Mouse (Mus musculus) bone marrow, adult 2 months (tissue): Measurements from ENCODE around the gene Spz1. TPM values are rescaled to one million over a fixed set of nuclear protein-coding genes. Genes with fewer than 3 reads are reported as not detected.

Source experiments
- H3K27ac ChIP-seq: fragments of 200-500 bp; 2 replicates; pipeline ENCODE4 v1.5.1; 2012; ENCODE audit warnings: low read depth, mild to moderate bottlenecking, control low read depth, inconsistent platforms, low read length; ENCODE audit not compliant: control insufficient read depth, poor library complexity, insufficient read depth
- H3K4me1 ChIP-seq: fragments of 200-500 bp; 2 replicates; pipeline ENCODE4 v1.6.1; 2011; ENCODE audit warnings: low read length; ENCODE audit not compliant: control insufficient read depth, insufficient read depth
- H3K4me3 ChIP-seq: fragments of 200-500 bp; replicated peaks from 2 replicates; pipeline ENCODE3; 2011; ENCODE audit warnings: mild to moderate bottlenecking, low read depth, low read length, control low read depth; ENCODE audit not compliant: control insufficient read depth
- CTCF ChIP-seq: fragments of 200-500 bp; IDR thresholded peaks from 2 replicates; pipeline ENCODE4 v1.5.1; 2011; ENCODE audit warnings: low read length, control low read depth; ENCODE audit not compliant: control insufficient read depth, insufficient read depth
- POLR2A ChIP-seq: fragments of 200-500 bp; IDR thresholded peaks from 2 replicates; pipeline ENCODE4 v1.6.1; 2011; ENCODE audit warnings: low read depth, mild to moderate bottlenecking, control low read depth, low read length, borderline replicate concordance; ENCODE audit not compliant: control insufficient read depth
- WGBS: fragments of 180-500 bp; shearing (Covaris S2); methylation state at CpG from one replicate; pipeline ENCODE4 v1.1.7; 2018; 5-methylcytosine and 5-hydroxymethylcytosine counted together
- polyA plus RNA-seq: library from polyadenylated mRNA; stranded (reverse); fragments of >200 nt; gene quantifications from 2 replicates; pipeline ENCODE4 v1.2.4, GENCODE M21; 2011; ENCODE audit warnings: low replicate concordance; ENCODE audit not compliant: missing spikeins, insufficient read depth, insufficient read length

Spz1 gene
- not detected in 2 replicates for polyA plus RNA-seq

DNA sequence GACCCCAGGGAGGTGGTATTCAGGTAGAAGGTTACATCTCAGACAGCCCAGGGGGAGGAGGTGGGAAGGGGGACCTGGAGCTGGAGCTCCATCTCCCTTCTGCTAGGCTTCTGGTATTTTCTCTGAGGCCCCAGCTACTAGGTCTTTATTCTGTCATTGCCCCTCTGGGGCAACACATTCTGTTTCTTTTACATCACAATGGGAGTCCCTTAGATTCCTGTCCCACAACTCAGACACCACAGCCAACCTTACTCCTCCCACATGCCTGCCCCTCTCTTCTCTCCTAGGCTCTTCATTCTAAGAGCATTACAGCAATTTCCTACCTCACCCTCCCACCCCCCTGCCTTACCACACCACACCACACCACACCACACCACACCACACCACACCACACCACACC, at the start of gene Spz1:
Spz1 (minus strand) TSS at position 101 of the 400 bp plus-strand sequence.
- Histone ChIP-seq H3K27ac (no peak within 1 kb of the TSS), H3K4me1 (no peaks in the 10 kb centered on the region; the same call in 1 of the 2 replicates), H3K4me3 (no peak within 1 kb of the TSS)
- no peak for TF ChIP-seq POLR2A
- TF ChIP-seq CTCF = no peak

DNA sequence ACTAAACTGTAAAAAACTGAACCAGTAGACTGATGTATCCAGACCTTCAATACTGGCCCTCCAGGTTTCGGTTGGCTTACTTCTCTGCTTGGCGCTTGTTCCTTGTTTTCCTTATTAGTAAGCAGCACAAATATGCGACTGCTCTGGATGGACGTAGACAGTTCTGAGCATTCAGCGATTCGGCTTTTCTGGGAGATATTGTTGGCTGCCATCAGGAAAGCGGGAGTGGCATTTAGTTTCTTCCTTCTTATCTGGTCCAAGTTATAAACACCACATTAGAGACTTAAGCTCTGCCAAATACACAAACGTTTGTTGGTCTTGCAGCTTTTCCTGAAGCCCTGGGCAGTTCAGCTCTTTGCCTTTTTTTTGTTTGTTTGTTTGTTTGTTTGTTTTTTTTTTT, 40.5 kb upstream of the Spz1 start:
- Histone ChIP-seq H3K27ac (no peak overlapping the region), H3K4me1 (no peaks in the 10 kb centered on the region; the same call in 1 of the 2 replicates), H3K4me3 (no peak overlapping the region)
- TF ChIP-seq POLR2A (no peak), CTCF (no peak)
- WGBS = 90% methylated on average over 8 of the region's 8 CpGs

DNA sequence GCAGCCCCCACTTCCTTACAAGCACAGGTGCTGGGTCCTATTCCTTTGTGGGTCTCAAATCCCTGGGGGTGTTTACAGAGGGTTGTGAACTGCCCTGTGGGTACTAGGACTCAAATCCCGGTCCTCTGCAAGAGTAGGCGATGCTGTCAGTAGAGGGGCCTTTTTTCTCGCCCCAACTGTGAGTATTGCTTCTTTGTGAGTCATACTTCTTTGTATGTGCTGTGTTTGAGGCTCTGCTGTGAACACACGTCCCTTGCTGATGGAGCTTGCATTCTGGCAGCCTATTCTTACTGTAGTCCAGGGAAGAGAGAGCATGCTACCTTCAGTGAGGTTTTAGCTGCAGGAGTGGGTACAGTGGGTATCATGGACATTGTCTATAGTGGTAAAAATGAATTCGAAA, 39.2 kb upstream of the Spz1 start:
- 79% methylated on average over 5 of the region's 5 CpGs for WGBS
- H3K27ac ChIP-seq = no peak overlapping the region

DNA sequence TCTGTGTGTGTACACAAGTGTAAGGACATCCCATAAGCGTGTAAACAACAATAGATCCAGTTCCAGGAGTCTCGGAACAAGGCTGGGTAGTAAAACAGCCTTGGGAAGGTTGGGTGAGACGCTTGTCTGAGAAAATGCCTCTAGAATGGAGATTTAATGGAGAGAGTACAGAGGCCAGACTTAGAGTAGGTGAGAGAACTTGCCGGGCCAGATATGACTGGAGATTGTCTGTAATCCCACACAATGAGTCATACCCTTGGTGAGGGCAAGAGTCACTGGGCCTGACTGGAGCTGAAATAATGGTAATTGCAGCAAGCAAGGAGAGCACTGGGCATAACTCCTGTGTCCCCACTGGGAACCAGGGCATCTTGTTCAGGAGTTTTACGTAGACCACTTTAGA, 37.1 kb upstream of the Spz1 start:
- 87% methylated on average over 5 of the region's 5 CpGs for WGBS
- TF ChIP-seq CTCF = no peak
- TF ChIP-seq POLR2A = no peak
- H3K4me3 ChIP-seq = no peak overlapping the region
- H3K27ac ChIP-seq = no peak overlapping the region
- peaks cover 1% of the 10 kb centered on the region; the same call in 1 of the 2 replicates for H3K4me1 ChIP-seq

More for the DNA sequence above, 39.2 kb upstream of the Spz1 start:
- no peak overlapping the region for H3K4me3 ChIP-seq
- TF ChIP-seq POLR2A = no peak
- TF ChIP-seq CTCF = no peak
- no peaks in the 10 kb centered on the region; the same call in 1 of the 2 replicates for H3K4me1 ChIP-seq

DNA sequence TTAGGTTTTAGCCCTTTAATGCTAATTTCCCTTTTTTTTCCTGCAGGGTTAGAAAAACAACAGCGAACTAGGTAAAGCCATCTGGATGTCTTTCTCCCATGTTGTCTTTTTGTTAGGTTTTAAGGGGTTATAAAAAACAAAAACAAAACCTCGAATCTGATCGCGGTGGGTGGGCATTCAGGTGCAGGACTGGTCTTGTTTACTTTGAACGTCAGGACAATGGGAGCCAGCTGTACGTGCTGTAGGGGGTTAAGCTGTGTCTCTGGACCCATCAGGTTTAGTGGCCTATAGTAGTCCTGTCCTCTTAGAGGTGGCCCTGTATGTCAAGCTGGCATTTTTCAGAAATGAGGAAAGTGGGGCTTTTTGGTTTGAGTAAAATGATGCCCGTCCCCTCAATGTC, 35.9 kb upstream of the Spz1 start:
- 21% methylated on average over 7 of the region's 7 CpGs for WGBS
- no peak overlapping the region for H3K27ac ChIP-seq
- peaks cover 1% of the 10 kb centered on the region; the same call in 1 of the 2 replicates for H3K4me1 ChIP-seq
- TF ChIP-seq CTCF (no peak), POLR2A (no peak)
- peak overlapping the region; percentile 75 for H3K4me3 ChIP-seq

DNA sequence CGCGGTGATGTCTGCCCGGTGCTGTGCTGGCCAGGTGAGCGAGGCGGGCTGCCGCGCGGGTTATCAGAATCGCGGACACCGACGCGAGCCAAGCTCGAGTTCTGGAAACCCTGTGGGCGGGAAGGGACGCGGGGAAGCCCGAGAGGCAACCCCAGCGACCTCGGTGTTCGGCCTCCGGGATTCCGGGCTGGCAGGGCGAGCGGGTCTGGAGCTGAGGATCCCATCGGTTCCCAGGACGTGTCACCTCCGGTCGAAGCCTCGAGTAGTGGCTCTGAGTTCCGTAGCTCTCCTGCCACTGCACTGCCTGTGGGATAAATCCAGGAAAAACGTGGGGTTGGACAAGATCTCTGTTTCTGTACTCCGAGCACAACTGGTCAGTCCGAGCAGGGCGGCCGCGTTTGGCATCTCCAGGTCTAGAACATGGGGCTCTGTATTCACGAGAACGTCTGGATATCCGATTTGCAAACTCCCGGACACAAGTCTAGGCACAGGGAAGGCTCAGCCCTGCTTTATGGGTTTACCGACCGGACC, 35.3 kb upstream of the Spz1 start:
- no peak for TF ChIP-seq POLR2A
- under 1% methylated on average over 43 of the region's 43 CpGs for WGBS
- H3K4me1 ChIP-seq = peaks cover 1% of the 10 kb centered on the region; the same call in 1 of the 2 replicates
- peak overlapping the region; percentile 75 for H3K4me3 ChIP-seq
- H3K27ac ChIP-seq = peak overlapping the region; percentile 94

DNA sequence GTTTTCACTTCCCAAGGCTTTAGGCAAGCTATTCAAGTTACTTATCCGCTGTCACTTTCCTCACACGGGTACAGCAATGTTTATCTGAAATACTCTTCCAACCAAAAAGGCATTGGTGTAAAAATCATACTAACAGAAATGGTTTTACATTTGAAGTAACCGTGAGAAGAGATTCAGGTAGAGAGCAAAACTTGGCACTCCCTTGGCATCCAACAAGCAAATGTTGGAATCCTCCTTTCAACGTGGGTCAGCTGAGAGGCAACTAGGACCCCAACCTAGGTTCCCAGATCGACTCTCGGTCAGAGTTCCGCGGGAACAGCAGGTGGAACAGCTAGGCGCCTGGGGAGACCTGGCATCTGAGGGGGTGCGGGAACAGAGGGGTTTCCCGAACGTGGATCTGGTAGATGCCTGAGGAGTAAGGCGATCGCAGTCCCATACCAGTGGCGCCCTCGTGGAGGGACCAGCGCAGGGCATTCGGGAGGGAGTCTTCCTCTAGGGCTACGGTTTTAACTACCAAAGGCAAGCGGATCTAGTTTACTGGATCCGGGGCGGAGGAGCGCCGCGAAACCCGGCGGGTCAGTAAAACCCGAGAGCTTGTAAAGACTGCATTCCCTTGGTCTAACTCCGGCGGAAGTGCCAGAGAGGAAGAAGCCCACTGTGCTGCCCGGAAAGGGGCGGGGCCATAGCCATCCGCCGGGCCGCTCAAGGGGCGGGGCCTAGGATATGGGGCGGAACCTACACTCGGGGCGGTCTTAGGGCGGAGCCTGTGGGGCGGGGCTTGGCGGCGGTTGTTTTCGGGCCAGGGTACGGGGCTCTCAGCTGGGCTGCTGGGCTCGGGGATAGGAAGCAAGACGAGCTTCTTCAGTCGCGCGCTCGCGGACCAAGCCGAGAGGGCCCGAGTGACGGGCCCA, 34.6 kb upstream of the Spz1 start, which contains the start of gene Serinc5:
Serinc5 (plus strand) TSS at position 781 of the 911 bp plus-strand sequence.
- peaks cover 1% of the 10 kb centered on the region; the same call in 1 of the 2 replicates for H3K4me1 ChIP-seq
- H3K4me3 ChIP-seq = peak within 1 kb of the TSS; percentile 75
- TF ChIP-seq CTCF (no peak), POLR2A (peak; percentile 72; the same call in 1 of the 2 replicates)
- peak within 1 kb of the TSS; percentile 94 for H3K27ac ChIP-seq
- WGBS = under 1% methylated on average over 55 of the region's 55 CpGs
